ENCODE assay signal across 20 mouse cellular contexts in the genomic region with DNA sequence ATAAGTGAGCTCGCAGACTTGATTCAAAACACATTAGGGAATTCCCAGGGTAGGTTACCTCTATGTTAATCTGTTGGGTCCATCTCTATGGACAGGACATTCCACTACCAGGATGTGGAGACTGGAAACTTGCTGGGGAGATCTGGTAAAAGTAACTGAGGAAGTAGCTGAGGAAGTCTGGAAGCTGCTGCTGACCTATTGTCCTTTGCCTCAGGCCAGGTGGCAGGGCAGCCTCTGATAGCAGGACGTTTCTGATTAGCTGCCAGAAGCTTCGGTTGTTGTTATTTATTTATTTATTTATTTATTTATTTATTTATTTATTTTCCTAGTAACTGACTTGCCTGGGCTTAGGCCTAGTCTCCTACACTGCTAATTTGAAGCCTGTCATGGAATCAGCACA.
"Had no signal": no experiment of that assay in that cellular context is flagged by ENCODE, and none has a peak within 500 bp of the region (broad histone marks: within the 10 kb centered on the region; RNA-seq: fewer than 3 reads in every experiment).

No protein-coding gene starts in this region.

- H3K27ac ChIP-seq: lung, embryonic 15.5 days; midbrain, embryonic 13.5 days; neural tube, embryonic 13.5 days; neural tube, embryonic 15.5 days had no signal

- H3K27me3 ChIP-seq: lung, embryonic 15.5 days; megakaryocyte, embryonic 14.5 days; midbrain, embryonic 13.5 days; neural tube, embryonic 13.5 days; neural tube, embryonic 15.5 days had no signal

- H3K4me1 ChIP-seq: midbrain, embryonic 13.5 days; neural tube, embryonic 13.5 days; neural tube, embryonic 15.5 days had no signal

- H3K9ac ChIP-seq: lung, embryonic 15.5 days; midbrain, embryonic 13.5 days; neural tube, embryonic 13.5 days; neural tube, embryonic 15.5 days had no signal

- H3K9me3 ChIP-seq: lung, embryonic 15.5 days; megakaryocyte, embryonic 14.5 days; midbrain, embryonic 13.5 days; neural tube, embryonic 13.5 days; neural tube, embryonic 15.5 days had no signal

- H3K4me3 ChIP-seq: lung, embryonic 15.5 days; megakaryocyte, embryonic 14.5 days; midbrain, embryonic 13.5 days; myocyte; neural tube, embryonic 13.5 days; neural tube, embryonic 15.5 days had no signal

- DNase-seq: lung, adult 2 months; lung, postnatal 14 days; lung, postnatal 36 days; retina, postnatal 1 day; right cerebral cortex, adult 18-20 months; right cerebral cortex, postnatal 25 days; right cerebral cortex, postnatal 4 days; spleen, adult 18-20 months; thymus, adult 18-20 months; thymus, postnatal 14 days; thymus, postnatal 36 days had no signal

- ATAC-seq: lung, postnatal 0 days; midbrain, embryonic 13.5 days; midbrain, embryonic 16.5 days had no signal

- H3K36me3 ChIP-seq: lung, embryonic 15.5 days; midbrain, embryonic 13.5 days; neural tube, embryonic 13.5 days; neural tube, embryonic 15.5 days had no signal

- H3K4me2 ChIP-seq: lung, embryonic 15.5 days; midbrain, embryonic 11.5 days; midbrain, embryonic 13.5 days; neural tube, embryonic 13.5 days; neural tube, embryonic 15.5 days had no signal
